Mouse (Mus musculus): ENCODE measurements around the gene A030003K21Rik. TPM values are rescaled to one million over a fixed set of nuclear protein-coding genes. Genes with fewer than 3 reads are reported as not detected.
"Not testable (repeated sequence)": the region's sequence is repeated elsewhere in the genome, so short reads cannot be mapped to it uniquely, and the experiment has no call there.

A030003K21Rik gene
- total RNA-seq (2021) = not detected
- long read RNA-seq = 0 reads

DNA sequence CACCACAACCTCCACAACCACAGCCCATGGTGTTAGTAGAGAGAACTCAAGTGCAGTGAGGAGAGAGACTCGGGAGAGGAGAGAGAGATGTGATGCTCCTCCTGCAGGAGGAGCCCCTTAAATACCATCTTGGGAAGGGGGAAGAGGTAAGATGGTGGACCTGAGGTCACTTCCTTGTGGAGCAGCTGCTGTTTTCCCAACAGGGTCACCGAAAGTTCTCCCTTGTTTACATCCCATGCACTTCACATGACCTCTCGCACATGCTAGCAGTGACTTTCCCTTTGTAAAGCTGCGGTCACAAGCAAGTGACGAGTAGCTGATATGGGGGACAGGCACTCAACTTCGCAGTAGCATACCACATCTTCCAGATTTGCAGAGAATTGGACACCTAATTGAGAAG, at the start of gene A030003K21Rik:
TSS of gene A030003K21Rik (minus strand) at position 94 of the 400 bp plus-strand sequence.
- not testable (repeated sequence) for DNase-seq (ENCODE audit: low spot score in 2 of 2)

DNA sequence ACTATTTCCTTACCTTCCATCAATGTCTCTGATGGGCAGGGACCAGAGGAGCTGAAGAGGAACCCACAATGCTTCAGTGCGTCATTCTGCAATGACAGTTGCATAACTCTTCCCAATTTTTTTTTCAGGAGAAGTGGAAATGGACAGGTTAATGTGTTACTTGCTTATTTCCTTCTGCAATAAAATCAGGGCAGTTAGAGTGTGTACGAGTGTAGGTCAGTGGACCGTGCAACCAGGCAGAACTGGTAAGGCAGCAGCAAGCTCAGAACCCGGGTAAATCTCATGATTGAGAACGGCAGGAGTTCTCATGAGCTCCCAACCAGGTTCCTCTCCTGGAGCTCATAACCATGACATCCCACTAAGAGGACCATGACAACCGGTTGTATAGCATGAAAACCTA, 48.9 kb upstream of the A030003K21Rik start:
- no peak for DNase-seq (ENCODE audit: low spot score in 2 of 2)

DNA sequence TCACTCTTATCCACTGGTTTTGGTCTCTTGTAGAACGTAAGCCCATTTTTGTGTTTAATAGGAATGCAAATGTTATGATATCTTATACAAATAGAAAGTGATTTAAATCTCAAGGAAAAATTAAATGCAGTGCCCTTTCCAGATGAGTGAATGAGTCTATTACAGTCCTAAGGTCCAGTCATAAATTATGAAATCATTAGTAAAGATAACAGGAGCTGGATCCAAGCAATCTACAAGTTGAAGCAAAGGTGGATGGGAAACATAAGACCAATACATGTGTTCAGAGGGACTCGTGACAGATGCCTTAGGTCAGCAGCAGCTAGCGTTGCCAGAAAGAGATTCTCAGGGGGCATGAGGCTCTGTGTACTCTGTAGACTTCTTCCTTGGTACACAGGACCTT, 48.4 kb upstream of the A030003K21Rik start:
- no peak for DNase-seq (ENCODE audit: low spot score in 2 of 2)

DNA sequence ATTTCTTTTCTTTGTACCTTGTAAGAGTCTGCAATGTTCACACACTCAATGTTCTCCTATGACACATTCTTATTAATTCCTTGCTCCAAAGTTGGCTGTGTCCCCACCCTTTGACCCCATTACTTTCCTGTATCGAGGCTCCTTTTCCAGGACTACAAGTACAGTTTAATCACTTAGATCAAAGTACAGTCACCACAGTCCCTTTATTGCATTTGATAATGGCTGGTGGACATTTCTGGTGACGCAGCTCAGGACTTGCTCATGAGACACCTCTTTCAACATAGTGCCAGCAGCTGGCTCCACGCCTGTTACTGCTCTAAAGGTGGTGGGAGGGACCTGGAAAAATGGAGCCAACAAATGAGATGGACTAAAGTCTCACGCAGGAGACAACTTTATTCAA, 47.9 kb upstream of the A030003K21Rik start:
- no peak for DNase-seq (ENCODE audit: low spot score in 2 of 2)

DNA sequence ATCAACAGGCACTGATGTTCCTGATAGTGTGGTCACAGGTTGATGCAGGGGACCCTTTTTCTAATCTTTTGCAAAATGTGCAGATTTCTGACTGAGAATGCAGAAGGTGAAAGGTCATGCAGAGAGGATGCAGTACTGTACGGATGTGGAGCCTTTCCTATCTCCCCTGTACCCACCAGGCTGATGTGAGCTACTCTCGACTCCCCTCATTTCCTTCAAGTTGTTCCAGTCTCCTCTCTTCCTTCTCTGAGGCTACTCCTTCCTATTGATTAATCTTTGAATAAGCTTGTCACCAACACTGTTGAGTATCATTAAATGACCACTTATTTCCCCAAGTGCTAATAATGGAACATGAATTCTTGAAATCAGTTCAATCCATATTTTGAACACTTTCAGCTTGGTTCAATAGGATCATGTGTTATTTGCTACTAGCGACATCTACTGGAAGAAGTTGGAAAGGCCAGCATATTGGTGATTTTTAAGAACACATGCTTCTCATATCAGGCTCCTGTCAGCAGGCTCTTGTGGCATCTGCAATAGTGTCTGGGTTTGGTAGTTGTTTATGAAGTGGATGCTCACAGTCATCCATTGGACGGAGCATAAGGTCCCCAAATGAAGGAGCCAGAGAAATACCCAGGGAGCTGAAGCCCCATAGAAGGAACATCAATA, 44.5 kb upstream of the A030003K21Rik start:
- DNase-seq (ENCODE audit: low spot score in 2 of 2) = peak; percentile 27 to 88

DNA sequence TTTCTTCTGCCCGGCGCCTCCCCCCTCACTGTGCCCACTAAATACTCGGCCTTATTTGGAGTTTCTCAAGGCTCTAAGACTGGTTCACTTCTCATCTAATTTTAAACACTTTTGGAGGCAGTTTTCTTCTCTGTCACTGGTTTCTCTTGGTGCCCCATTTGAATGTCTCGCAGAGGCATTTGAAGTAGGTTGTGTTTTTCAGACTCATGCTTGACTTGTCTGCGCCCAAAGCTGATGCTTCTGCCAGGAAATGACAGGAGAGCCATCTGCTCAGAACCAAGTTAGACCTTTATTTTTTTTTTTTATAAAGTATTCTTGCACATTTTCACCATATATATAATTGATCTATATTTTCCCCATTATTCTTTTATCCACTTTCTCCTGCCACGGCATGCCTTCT, 43.5 kb upstream of the A030003K21Rik start:
- no peak for DNase-seq (ENCODE audit: low spot score in 2 of 2)

DNA sequence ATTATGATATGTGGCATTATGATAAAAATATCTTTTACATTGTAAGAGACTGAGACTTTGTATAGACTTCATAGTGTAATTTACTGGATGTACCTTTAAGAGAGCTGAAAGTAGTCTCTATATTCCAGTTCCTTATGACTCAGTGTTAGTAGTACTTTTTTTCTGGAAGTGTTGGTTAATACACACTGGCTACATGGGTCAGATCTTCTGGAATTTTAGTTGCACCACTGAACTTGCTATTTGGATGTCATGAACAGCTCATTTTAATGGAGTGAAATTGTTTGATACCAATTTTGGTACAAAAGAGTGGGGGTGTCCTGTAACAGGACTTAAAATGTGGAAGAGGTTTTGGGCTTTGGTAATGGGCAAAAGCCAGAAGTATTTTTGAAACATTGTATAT, 34.7 kb upstream of the A030003K21Rik start:
- no peak for DNase-seq (ENCODE audit: low spot score in 2 of 2)

DNA sequence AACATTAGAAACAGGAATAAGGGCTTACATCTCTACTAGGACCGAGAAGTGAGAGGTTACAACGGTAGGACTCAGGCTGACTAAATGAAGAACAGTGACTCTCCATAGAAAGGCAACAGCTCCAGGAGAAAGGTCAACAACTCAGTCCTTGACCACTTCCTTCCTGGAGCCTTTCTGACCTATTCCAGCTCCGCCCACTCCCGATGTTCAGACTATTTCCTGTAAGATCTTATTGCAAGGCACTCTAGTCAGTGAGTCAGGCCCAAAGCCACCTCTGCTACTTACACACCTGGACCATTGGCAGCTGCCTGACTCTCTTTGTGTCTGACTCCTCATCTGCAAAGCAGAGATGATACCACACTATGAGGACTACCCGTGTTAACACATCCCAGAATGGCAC, 32.6 kb upstream of the A030003K21Rik start:
- no peak for DNase-seq (ENCODE audit: low spot score in 2 of 2)

DNA sequence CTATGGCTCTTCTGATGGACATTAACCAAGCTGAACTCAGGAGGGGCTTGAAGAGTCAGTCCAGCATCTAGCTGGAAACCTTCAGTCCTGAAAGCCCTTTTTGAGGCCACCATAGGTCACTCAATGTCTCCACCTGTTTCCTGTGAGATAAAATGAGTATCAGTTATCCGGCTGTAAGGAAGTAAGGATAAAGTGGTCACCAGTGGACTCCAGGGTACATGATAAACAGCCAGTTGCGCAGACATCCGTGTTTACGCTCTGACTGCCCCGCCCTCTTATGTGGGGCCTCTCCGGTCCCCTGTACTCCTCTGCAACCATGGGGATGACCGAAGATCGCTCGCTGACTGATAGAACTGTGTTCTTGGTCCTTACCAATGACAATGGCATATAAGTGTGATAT, 31.2 kb upstream of the A030003K21Rik start:
- no peak for DNase-seq (ENCODE audit: low spot score in 2 of 2)

DNA sequence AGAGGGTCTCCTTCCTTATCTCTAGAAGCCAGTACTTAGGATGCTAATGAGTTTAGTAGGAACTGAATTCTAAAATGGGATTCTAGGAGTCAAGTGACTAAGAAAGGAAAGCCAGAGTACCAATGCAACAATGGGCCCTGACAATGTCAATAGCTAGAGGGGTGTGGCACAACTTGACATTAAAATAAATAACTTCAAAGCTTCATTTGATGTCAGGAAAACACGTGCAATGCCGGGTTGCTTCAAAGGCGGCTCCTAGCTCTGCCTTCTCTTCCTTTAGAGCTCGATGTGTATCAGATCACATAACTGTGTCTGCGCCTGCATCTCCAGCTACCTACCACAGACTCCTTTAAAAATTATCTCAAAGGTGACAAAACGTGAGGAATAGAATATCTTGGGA, 30.7 kb upstream of the A030003K21Rik start:
- no peak for DNase-seq (ENCODE audit: low spot score in 2 of 2)

DNA sequence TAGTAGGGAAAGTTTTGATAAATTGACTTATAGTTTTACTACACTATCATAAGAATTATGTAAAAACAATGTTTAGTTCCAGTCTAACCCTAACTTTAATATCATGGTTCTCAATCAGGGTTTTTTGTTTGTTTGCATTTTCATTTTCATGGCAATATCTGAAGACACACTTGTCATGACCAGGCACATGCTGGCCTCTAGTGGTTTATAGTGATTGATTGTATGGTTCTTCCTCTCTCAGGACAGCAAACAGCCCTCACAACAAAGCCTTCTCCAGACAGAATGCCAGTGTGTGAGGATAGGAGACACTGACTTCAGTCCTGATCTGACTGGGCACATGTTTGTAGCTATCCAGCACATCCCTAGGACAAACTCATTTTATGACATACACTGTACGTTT, 30.1 kb upstream of the A030003K21Rik start:
- no peak for DNase-seq (ENCODE audit: low spot score in 2 of 2)

DNA sequence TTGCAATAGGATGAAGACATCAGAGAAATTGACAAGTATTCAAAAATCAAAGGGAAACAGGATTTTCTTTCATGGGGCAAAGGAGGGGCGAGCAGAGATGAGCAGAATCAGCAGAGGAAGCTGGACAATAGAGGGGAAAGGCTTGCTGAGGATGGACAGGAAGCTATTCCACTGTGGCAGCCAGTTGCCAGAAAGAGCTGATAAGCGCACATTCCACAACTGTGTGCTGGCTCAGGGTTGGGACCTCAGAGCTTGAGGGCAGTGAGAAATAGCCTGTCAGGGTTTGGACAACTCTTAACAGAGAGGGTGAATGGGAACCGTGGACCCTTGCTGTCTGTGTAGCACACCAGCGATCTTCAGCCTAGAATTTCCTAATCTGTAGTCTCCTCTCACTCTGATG, 28.9 kb upstream of the A030003K21Rik start:
- DNase-seq (ENCODE audit: low spot score in 2 of 2) = no peak

DNA sequence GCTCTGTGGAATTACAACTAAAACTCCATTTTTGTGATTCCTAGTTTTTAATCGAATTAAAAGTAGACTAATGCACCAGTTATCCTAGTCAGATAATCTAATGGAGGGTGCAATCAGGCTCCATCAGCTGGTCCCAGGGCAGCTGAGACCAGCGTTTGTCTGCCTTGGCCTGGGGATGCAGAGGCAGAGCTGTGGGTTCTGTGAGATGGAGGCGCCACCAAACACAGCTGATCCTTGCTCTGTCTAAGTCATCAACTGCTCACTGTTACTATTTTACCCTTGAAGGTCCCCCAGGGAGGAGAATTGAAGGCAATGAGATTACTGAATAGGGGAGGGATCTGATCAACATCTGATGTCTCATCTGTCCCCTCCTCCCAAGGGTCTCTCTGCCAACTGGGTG, 23.2 kb upstream of the A030003K21Rik start:
- DNase-seq (ENCODE audit: low spot score in 2 of 2) = no peak

DNA sequence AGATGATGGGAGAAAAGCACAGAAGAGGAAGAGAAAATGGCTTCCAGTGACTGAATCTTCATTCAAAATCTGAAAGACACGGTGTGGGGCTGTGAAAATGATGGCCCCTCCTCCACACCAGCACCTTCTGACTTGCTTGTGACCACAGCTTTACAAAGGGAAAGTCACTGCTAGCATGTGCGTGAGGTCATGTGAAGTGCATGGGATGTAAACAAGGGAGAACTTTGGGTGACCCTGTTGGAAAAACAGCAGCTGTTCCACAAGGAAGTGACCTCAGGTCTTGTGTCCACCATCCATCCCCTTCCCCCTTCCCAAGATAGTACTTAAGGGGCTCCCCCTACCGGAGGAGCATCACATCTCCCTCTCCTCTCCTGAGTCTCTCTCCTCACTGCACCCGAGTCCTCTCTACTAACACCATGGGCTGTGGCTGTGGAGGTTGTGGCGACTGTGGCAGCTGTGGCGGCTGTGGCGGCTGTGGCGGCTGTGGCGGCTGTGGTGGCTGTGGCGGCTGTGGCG, 16.7 kb upstream of the A030003K21Rik start, which contains the start of gene Gm47955:
TSS of gene Gm47955 (plus strand) at position 417 of the 516 bp plus-strand sequence.
- no peak for DNase-seq (ENCODE audit: low spot score in 2 of 2)

DNA sequence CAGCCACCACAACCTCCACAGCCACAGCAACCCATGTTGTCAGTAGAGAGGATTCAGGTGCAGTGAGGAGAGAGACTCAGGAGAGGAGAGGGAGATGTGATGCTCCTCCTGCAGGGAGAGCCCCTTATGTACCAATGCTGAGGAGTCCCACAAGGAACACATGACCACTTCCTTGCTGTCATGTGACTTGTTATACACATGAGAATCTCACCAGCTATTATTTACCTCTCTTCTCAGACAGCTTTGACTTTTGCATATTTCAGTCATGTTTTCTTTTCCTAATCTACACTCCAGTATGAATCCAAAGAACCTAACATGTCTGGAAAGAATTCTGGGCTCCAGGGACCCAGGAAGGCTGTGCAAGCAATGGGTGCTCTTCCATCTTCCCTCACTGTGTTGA, 12.7 kb upstream of the A030003K21Rik start, which contains the start of gene Gm7544:
TSS of gene Gm7544 (minus strand) at position 101 of the 400 bp plus-strand sequence.
- DNase-seq (ENCODE audit: low spot score in 2 of 2) = not testable (repeated sequence)

DNA sequence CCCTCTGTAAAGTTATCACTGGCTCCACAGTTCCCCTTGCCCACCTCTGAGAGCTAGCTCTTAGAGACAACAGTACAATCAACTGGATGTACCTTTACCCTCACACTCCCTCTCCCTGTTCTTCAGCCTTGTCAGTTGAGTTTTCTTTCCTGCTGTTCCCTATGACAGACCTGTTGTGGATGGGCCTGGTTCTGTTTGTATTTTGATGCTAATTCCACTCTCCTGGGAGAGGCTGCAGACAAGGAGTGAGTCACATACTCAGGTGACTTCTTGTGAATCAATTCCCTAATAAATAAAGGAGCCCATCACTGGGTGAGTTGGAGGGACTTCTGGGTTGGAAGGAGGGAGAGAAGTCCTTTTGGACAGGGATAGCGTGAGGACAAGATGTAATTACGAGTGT, 5.4 kb upstream of the A030003K21Rik start:
- no peak for DNase-seq (ENCODE audit: low spot score in 2 of 2)

DNA sequence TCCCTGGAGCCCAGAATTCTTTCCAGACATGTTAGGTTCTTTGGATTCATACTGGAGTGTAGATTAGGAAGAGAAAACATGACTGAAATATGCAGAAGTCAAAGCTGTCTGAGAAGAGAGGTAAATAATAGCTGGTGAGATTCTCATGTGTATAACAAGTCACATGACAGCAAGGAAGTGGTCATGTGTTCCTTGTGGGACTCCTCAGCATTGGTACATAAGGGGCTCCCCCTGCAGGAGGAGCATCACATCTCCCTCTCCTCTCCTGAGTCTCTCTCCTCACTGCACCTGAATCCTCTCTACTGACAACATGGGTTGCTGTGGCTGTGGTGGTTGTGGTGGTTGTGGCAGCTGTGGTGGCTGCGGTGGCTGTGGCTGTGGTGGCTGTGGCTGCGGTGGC, 2.8 kb upstream of the A030003K21Rik start:
- DNase-seq (ENCODE audit: low spot score in 2 of 2) = not testable (repeated sequence)

DNA sequence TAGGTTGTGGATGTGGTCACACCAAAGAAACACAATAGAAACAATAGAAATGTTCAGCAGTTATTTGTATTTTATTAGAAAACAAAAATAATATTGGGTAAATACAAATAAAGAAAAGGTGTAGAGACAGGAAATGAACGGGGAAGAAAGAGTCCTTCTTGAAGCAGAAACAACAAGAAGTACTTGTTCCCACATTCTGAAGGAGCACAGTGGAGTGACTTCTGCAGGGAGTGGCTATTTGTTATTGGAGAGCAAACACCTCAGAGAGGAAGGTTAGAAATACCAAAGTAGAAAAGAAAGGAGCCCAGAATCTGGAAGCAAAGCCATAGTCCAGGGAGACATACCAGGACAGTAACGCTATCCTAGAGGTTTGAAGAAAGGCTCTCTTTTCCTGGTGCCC, 683 bp downstream of the A030003K21Rik start:
- DNase-seq (ENCODE audit: low spot score in 2 of 2) = not testable (repeated sequence)

DNA sequence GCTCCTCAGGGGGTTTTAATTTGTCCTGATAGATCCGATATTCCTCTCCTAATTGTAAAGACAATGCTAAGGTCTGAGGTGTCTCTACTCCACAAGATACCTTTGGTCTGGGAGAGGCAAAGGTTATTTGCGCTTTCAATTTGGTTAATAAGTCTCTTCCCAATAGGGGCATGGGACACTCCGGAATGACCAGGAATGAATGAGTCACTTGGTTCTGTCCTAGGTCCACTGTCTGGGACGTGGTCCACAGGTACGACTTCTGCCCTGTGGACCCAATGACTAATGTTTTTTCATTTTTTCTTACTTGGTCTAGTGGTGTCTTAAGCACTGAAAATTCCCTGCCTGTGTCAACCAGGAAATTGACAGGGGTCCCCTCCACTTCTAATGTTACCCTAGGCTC, 4.5 kb downstream of the A030003K21Rik start:
- DNase-seq (ENCODE audit: low spot score in 2 of 2) = no peak

DNA sequence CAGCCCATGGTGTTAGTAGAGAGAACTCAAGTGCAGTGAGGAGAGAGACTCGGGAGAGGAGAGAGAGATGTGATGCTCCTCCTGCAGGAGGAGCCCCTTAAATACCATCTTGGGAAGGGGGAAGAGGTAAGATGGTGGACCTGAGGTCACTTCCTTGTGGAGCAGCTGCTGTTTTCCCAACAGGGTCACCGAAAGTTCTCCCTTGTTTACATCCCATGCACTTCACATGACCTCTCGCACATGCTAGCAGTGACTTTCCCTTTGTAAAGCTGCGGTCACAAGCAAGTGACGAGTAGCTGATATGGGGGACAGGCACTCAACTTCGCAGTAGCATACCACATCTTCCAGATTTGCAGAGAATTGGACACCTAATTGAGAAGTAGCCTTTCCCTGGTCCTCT, 11.9 kb downstream of the A030003K21Rik start, which contains the start of gene Gm6217:
TSS of gene Gm6217 (minus strand) at position 74 of the 400 bp plus-strand sequence.
- DNase-seq (ENCODE audit: low spot score in 2 of 2) = not testable (repeated sequence)

DNA sequence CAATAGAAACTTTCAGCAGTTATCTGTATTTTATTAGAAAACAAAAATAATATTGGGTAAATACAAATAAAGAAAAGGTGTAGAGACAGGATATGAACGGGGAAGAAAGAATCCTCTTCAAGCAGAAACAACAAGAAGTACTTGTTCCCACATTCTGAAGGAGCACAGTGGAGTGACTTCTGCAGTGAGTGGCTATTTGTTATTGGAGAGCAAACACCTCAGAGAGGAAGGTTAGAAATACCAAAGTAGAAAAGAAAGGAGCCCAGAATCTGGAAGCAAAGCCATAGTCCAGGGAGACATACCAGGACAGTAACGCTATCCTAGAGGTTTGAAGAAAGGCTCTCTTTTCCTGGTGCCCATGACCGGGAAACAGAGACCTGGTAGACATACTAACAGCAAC, 12.6 kb downstream of the A030003K21Rik start:
- DNase-seq (ENCODE audit: low spot score in 2 of 2) = not testable (repeated sequence)

DNA sequence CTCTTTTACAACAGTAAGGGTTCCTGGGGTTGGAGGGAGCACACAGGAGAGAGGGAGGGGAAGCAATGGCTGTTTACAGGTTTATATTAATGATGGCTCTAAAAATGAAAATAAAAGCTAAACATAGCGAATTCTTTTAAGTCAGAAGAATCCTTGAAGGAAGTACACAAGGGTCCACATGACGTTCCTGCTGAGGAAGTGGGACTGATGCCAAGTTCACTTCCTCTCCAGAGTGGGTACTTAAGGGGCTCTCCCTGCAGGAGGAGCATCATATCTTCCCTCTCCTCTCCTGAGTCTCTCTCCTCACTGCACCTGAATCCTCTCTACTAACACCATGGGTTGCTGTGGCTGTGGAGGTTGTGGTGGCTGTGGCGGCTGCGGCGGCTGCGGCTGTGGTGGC, 18.5 kb downstream of the A030003K21Rik start, which contains the start of gene A030014E15Rik:
TSS of gene A030014E15Rik (plus strand) at position 268 of the 400 bp plus-strand sequence.
- DNase-seq (ENCODE audit: low spot score in 2 of 2) = no peak

DNA sequence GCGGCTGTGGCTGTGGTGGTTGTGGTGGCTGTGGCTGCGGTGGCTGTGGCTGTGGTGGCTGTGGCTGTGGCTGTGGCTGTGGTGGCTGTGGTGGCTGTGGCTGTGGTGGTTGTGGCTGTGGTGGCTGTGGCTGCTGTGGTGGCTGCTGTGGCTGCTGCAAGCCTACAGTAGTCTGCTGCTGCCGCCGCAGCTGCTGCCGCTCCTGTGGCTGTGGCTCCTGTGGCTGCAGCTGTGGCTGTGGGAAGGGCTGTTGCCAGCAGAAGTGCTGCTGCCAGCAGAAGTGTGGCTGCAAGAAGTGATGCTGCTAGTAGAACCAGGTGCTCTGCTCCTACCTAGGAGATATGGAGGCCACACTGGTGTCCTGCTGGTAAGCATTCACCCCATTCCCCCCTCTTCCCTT, 29.8 kb downstream of the A030003K21Rik start:
- DNase-seq (ENCODE audit: low spot score in 2 of 2) = not testable (repeated sequence)
